Mouse (Mus musculus) testis, postnatal 14 days (tissue): Measurements from ENCODE around the gene Pigt.

Experiments used
- DNase-seq: peaks from one replicate; pipeline ENCODE4 v3.0.0; 2021; ENCODE audit warnings: low spot score

Pigt gene

GRCm38 (mm10) chr2:164486258-164487114, 10.8 kb upstream of the Pigt start:
- peak; percentile 64 for DNase-seq

DNA sequence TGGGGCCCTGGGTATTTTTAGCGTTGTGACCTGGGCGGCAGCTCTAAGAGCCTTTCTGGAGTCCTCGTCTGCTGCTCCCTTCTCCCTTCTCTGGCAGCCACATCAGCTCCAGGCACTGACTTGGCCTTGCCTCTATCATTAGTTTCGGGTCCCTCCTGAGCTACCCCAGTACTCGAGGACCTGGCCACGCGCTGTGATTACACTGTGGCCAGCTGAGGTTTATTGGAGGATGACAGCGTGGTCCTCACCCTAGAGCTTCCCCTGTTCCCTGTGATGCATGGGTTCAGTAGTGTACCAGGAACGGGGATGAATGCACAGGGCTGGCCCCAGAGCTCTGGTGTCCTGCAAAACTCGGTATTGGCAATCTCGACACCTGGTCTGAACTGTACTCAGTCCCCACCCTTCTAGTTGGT, 10.2 kb upstream of the Pigt start:
- DNase-seq = no peak

DNA sequence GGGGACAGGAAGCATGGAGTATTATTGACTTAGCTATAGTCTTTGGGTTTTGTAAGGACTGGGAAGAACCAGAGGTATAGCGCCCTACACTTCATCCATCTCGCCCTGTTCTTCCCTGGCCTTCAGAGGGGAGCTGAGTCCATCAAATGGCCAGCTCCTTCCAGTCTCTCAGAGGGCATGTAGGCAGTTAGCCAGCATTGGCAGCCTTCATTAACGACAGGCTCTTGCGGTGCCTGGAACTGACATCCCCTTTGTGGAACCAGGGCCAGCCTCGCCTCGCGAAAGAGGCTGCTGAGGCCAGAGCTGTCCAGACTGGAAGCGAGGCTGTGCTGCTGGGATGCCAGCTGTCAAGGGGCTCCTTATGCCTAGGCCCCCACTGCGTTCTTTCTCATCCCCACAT, 9.5 kb upstream of the Pigt start:
- no peak for DNase-seq

DNA sequence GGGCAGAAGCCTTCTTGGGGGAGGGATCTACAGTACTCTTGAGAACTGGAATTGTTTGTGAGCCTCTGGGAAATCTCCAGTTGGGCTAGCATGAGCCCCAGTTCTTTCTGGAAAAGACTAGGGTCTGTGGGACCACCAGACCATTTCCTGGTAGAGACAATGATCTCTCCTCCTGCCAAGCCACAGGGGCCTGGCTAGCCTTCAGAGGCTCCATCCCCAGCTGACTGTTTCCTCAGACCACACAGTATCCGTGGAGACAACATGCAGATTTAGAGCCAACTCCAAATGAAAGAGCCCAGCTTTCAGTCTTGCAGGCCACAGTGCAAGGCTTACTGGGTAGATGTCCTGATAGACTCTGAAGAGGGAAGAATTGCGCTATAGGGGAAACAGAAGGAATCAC, 3.2 kb upstream of the Pigt start:
- DNase-seq = no peak

DNA sequence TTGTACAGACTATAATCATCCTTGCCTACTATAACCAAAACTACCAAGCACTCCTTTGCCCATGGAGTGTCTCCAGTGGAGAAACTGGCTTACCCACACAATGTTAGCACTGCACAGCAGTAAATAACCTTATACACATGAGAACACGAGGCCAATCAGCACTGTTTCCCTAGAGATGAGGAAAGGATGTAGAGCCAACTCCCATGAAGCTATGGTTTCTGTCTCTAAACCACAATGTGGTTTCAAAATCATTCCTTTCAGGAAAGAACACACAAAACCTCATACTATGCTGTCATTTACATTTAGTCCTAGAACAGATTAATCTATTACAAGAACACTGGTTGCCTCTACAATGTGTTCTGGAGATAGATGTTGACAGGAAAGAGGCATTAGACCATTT, 989 bp upstream of the Pigt start:
- no peak for DNase-seq

DNA sequence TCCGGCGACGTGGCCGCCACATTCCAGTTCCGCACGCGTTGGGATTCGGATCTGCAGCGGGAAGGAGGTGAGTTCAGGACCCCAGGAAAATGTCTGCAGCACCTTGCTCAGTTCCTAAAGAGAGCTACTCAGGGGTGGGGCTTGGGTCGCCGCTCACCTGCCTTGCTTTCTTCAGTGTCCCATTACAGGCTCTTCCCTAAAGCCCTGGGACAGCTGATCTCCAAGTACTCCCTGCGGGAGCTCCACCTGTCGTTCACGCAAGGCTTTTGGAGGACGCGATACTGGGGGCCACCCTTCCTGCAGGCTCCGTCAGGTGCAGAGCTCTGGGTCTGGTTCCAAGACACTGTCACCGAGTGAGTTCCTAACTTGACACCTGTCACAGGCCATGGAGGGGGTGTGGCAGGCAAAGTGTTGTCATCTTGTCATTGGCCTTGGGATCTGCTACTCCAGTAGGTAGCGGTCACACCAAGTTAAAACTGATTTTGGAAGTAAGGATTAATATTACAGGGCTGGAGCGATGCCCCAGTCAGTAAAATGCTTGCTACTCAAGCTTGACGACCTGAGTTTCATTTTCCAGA, 460 bp downstream of the Pigt start:
- DNase-seq = no peak

GRCm38 (mm10) chr2:164499317-164499716, 2.0 kb downstream of the Pigt start:
- no peak for DNase-seq

- no peak for DNase-seq
These were observed 3.2 kb downstream of the Pigt start for GRCm38 (mm10) chr2:164500511-164500910.

GRCm38 (mm10) chr2:164504919-164505318, 7.6 kb downstream of the Pigt start:
- no peak for DNase-seq

GRCm38 (mm10) chr2:164505619-164506347, 8.5 kb downstream of the Pigt start:
- DNase-seq = no peak

GRCm38 (mm10) chr2:164507811-164508210, 10.5 kb downstream of the Pigt start:
- no peak for DNase-seq

DNA sequence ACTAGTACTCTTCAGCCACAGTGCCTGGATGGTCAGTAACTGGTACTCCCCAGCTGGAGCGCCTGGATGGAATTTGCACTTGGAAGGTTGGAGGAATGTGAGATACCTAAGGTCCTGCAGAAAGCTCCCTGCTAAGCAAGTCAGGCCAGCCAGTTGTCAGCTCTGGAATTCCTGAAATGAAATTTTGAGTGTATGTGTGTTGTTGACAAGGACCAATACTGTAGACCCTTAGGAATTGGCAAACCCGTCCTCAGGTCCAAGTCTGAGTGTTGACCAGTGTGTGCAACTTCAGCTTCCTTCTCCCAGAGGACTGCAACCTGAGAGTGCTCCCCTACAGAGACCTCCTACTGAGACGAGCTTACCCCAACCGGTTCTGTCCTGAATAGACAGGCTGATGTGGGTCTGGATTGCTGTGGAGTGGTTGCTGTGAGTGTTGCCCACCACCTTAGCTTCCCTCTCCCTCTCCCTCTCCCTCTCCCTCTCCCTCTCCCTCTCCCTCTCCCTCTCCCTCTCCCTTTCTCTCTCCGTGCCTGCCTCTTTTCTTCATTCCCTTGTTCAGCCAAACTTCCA, 13.4 kb downstream of the Pigt start:
- no peak for DNase-seq

- DNase-seq = no peak
These were observed 15.0 kb downstream of the Pigt start for GRCm38 (mm10) chr2:164512121-164512909.

DNA sequence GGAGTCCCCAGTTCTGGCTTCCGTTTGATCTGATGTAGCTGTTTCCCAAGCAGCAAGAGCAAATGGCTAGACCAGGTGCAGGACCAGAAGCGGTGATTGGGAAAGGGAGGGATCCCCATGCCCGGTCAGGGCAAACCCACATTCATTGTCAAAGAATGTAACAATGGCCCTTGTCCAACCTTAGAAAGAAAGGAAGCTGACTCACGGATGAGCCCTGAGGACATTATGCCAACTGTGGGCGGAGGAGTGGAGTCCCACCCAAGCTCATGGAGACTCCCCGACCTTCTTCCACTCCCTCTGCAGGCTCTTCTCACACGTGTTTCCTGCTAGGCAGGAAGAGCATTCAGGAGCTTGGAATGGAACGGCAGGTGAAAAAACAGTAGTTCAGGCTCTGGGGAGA, 16.1 kb downstream of the Pigt start:
- no peak for DNase-seq

- DNase-seq = no peak
These were observed 17.6 kb downstream of the Pigt start for GRCm38 (mm10) chr2:164514916-164515315.

GRCm38 (mm10) chr2:164515897-164516296, 18.6 kb downstream of the Pigt start:
- no peak for DNase-seq

DNA sequence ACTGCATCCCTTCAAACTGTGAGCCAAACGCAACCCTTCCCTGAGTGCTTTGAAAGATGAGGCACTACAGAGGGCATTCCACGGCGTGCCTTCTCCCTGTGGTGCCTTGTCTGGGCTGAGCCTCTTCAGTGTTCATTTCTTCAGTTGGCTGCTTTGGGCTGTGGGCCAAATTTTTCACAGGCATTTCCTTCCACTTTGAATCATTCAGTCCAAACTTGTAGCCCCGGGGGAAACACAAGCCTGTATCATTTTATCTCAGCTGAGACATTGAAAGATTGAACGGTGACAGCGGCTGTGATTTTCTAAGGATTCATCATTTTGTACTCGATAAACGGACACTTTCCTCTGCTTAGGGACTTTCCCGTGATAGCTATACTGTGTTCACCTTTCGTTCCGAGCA, 19.3 kb downstream of the Pigt start:
- no peak for DNase-seq

GRCm38 (mm10) chr2:164517485-164518221, 20.3 kb downstream of the Pigt start:
- peak; percentile 66 for DNase-seq

DNA sequence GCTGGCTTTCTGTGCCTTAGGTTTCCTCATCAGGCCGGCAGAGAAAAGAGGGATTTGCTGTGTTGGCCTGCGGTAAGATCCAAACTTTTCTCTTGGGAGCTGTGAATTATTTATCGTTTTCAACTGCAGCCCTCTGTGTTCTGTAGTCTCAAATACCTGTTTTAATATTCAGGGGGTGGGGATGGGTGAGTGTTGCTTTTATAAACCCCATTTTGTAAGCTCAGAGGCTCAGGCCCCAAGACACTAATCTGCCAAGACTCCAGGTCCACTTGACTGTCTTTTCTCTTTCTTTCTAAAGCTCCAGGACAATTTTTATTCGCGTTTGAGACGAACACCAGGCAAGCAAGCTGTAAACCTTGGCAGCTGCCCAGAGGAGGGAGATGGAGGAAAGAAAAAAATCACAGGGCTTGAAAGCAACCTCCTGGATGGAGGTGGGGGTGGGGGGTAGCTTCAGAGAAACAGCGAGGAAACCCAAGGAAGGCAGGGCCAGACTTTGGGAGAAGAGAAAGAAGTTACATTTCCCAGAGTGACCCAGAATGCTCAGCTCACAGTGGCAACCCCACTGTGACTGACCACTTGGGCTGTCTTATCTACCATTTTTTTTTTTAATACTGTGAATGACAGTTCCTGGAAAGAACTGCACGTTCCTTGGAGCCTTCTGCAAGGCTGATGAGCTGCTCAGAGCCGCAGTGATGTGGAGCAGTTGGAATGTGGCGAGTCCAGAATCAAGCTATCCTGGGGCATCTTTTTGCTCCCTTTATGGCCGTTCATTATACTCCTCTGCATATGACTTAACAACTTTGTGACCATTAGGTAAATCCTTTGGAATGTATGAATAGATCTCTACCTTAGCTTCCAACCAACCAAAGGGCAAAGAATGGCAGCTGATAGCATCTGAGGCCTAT, 21.2 kb downstream of the Pigt start:
- no peak for DNase-seq

DNA sequence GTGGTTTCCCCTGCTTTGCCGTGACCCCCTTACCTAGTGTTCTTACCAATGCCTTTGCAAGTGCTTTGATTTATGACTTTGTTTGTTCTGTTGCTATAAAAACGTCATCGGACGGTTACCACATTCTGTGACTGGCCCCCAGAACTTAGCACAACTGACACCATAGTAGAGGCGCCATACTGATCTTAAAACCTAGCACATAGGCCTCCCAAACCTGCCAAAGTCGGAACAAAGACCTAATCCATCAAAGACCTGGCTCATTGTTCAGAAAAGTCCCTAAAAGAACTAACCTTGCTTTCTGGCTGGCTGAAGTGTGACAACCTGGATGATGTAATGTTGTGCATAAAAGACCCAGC, 21.8 kb downstream of the Pigt start:
- DNase-seq = no peak
